Mouse (Mus musculus) thymus, postnatal 10 days (tissue): ENCODE results near the gene Nsd1.
"Not testable (repeated sequence)": the region's sequence is repeated elsewhere in the genome, so short reads cannot be mapped to it uniquely, and the experiment has no call there.

ENCODE experiments used
- DNase-seq, 2 experiments: peaks; one replicate each; pipeline ENCODE4 v3.0.0; 2021; ENCODE audit warnings: low spot score in 2 of 2

Nsd1 gene

GRCm38 (mm10) chr13:55190121-55190868, 19.3 kb upstream of the Nsd1 start:
- peak; percentile 86 to 87 for DNase-seq

GRCm38 (mm10) chr13:55191535-55191934, 18.0 kb upstream of the Nsd1 start:
- no peak for DNase-seq

- DNase-seq = not testable (repeated sequence)
These were observed 6.8 kb upstream of the Nsd1 start for GRCm38 (mm10) chr13:55202758-55203157.

- no peak for DNase-seq
These were observed 5.8 kb upstream of the Nsd1 start for GRCm38 (mm10) chr13:55203740-55204139.

- DNase-seq = no peak
These were observed 4.8 kb upstream of the Nsd1 start for GRCm38 (mm10) chr13:55204667-55205389.

- DNase-seq = no peak
These were observed 4.0 kb upstream of the Nsd1 start for GRCm38 (mm10) chr13:55205448-55206205.

- peak in 1 of 2 experiments; percentile 11 for DNase-seq
These were observed 539 bp upstream of the Nsd1 start for GRCm38 (mm10) chr13:55208837-55209648.

GRCm38 (mm10) chr13:55210193-55210970, 800 bp downstream of the Nsd1 start:
- peak; percentile 33 to 47 for DNase-seq

GRCm38 (mm10) chr13:55210971-55211220, 1.3 kb downstream of the Nsd1 start:
- no peak for DNase-seq

GRCm38 (mm10) chr13:55211221-55212010, 1.8 kb downstream of the Nsd1 start:
- DNase-seq = peak; percentile 86 to 88

- no peak for DNase-seq
These were observed 2.4 kb downstream of the Nsd1 start for GRCm38 (mm10) chr13:55212011-55212360.

GRCm38 (mm10) chr13:55212361-55213137, 3.0 kb downstream of the Nsd1 start:
- DNase-seq = peak; percentile 56 to 60

- no peak for DNase-seq
These were observed 3.7 kb downstream of the Nsd1 start for GRCm38 (mm10) chr13:55213138-55213806.

- DNase-seq = no peak
These were observed 14.8 kb downstream of the Nsd1 start for GRCm38 (mm10) chr13:55224364-55224763.

- DNase-seq = no peak
These were observed 21.1 kb downstream of the Nsd1 start for GRCm38 (mm10) chr13:55230701-55231100.

- DNase-seq = no peak
These were observed 33.6 kb downstream of the Nsd1 start for GRCm38 (mm10) chr13:55243205-55243604.

- no peak for DNase-seq
These were observed 37.9 kb downstream of the Nsd1 start for GRCm38 (mm10) chr13:55247293-55248030.

- DNase-seq = no peak
These were observed 39.7 kb downstream of the Nsd1 start for GRCm38 (mm10) chr13:55249246-55249645.
